Mouse (Mus musculus) midbrain, embryonic 14.5 days (tissue): Measurements from ENCODE around the gene Fry. TPM values are rescaled to one million over a fixed set of nuclear protein-coding genes. Genes with fewer than 3 reads are reported as not detected.
A peak's percentile ranks its signal among the peaks of the same experiment; 100 is the strongest.

ENCODE experiments used
- ATAC-seq: fragments of 200-750 bp; cut with Nextera tagmentation; 2 replicates; pipeline ENCODE4 v1.8.0; 2017; ENCODE audit warnings: moderate number of reproducible peaks, moderate library complexity; ENCODE audit not compliant: low FRiP score, low TSS enrichment
- DNase-seq: peaks from one replicate; pipeline ENCODE4 v3.0.0-alpha.2; 2015
- H3K27ac ChIP-seq: fragments of 300-500 bp; sonication (generic); replicated peaks from 2 replicates; pipeline ENCODE4 v1.5.1; 2014; ENCODE audit warnings: mild to moderate bottlenecking, low read depth, low read length, moderate library complexity
- H3K27me3 ChIP-seq: fragments of 300-500 bp; sonication (generic); 2 replicates; pipeline ENCODE4 v1.6.1; 2014; ENCODE audit warnings: low read length, control low read depth, mixed read lengths; ENCODE audit not compliant: control insufficient read depth, insufficient read depth
- H3K36me3 ChIP-seq: fragments of 300-500 bp; sonication (generic); 2 replicates; pipeline ENCODE4 v1.6.1; 2014; ENCODE audit warnings: low read length, control low read depth; ENCODE audit not compliant: control insufficient read depth, insufficient read depth
- H3K4me1 ChIP-seq: fragments of 300-500 bp; sonication (generic); 2 replicates; pipeline ENCODE4 v1.6.1; 2014; ENCODE audit warnings: mild to moderate bottlenecking, antibody characterized with exemption, low read length, control low read depth; ENCODE audit not compliant: control insufficient read depth, insufficient read depth
- H3K4me2 ChIP-seq: fragments of 300-500 bp; sonication (generic); 2 replicates; pipeline ENCODE4 v1.6.1; 2014; ENCODE audit warnings: mild to moderate bottlenecking, low read length, moderate library complexity
- H3K4me3 ChIP-seq: fragments of 300-500 bp; sonication (generic); replicated peaks from 2 replicates; pipeline ENCODE4 v1.5.1; 2014; ENCODE audit warnings: low read depth, low read length
- H3K9ac ChIP-seq: fragments of 300-500 bp; sonication (generic); replicated peaks from 2 replicates; pipeline ENCODE4 v1.6.1; 2014; ENCODE audit warnings: mild to moderate bottlenecking, low read length, moderate library complexity
- H3K9me3 ChIP-seq: fragments of 300-500 bp; sonication (generic); 2 replicates; pipeline ENCODE4 v1.6.1; 2016; ENCODE audit warnings: low read length, control low read depth, mixed read lengths; ENCODE audit not compliant: control insufficient read depth
- WGBS: fragments of 180-500 bp; shearing (Covaris S2); extraction: QIAGEN DNeasy Blood & Tissue Kit; methylation state at CpG from one replicate; pipeline ENCODE4 v1.1.7; 2014; 5-methylcytosine and 5-hydroxymethylcytosine counted together
- polyA plus RNA-seq: library from polyadenylated mRNA; unstranded; fragments of >200 nt; fragmentation: Nextera tagmentation; extraction: Ambion mirVana; gene quantifications from 2 replicates; pipeline ENCODE4 v1.2.1, GENCODE M21; 2014

Gene Fry
- polyA plus RNA-seq, 1 experiment from 2014 or later: 68.5 TPM

- ATAC-seq (no peak), DNase-seq (no peak)
- no peaks in the 10 kb centered on the region for H3K27me3 ChIP-seq
- H3K9me3 ChIP-seq: no peaks in the 10 kb centered on the region
- H3K4me2 ChIP-seq: no peak overlapping the region
- no peak overlapping the region for H3K27ac ChIP-seq
- no peaks in the 10 kb centered on the region for H3K36me3 ChIP-seq
- H3K4me1 ChIP-seq: 0 out of 2 replicates have a peak, but pooled peaks cover 9% of the 10 kb centered on the region
- no peak overlapping the region for H3K4me3 ChIP-seq
- no peak overlapping the region for H3K9ac ChIP-seq
- 91% methylated on average over 8 of the region's 8 CpGs for WGBS
Measured at GRCm38 (mm10) chr5:150120676-150121075, 2.2 kb downstream of the Fry start.

GRCm38 (mm10) chr5:150122095-150122494, 3.6 kb downstream of the Fry start:
- H3K27me3 ChIP-seq: no peaks in the 10 kb centered on the region
- no peaks in the 10 kb centered on the region for H3K36me3 ChIP-seq
- no peak overlapping the region for H3K9ac ChIP-seq
- no peak overlapping the region for H3K27ac ChIP-seq
- 85% methylated on average over 4 of the region's 4 CpGs for WGBS
- H3K4me3 ChIP-seq: no peak overlapping the region
- H3K9me3 ChIP-seq: no peaks in the 10 kb centered on the region
- H3K4me1 ChIP-seq: 0 out of 2 replicates have a peak, but pooled peaks cover 4% of the 10 kb centered on the region
- no peak overlapping the region for H3K4me2 ChIP-seq
- ATAC-seq (no peak), DNase-seq (no peak)

- Histone ChIP-seq H3K9me3 (no peaks in the 10 kb centered on the region), H3K4me2 (no peak overlapping the region), H3K4me1 (0 out of 2 replicates have a peak, but pooled peaks cover 4% of the 10 kb centered on the region), H3K4me3 (no peak overlapping the region), H3K9ac (no peak overlapping the region), H3K36me3 (no peaks in the 10 kb centered on the region), H3K27me3 (no peaks in the 10 kb centered on the region), H3K27ac (no peak overlapping the region)
- ATAC-seq (no peak), DNase-seq (no peak)
- 90% methylated on average over 2 of the region's 2 CpGs for WGBS
Measured at GRCm38 (mm10) chr5:150122571-150122970, 4.1 kb downstream of the Fry start.

- Histone ChIP-seq H3K4me1 (no peaks in the 10 kb centered on the region), H3K27ac (no peak overlapping the region), H3K9ac (no peak overlapping the region), H3K4me3 (no peak overlapping the region), H3K36me3 (no peaks in the 10 kb centered on the region), H3K4me2 (no peak overlapping the region), H3K27me3 (no peaks in the 10 kb centered on the region), H3K9me3 (no peaks in the 10 kb centered on the region)
- no peak for DNase-seq
- 87% methylated on average over 9 of the region's 9 CpGs for WGBS
- ATAC-seq: no peak
Measured at GRCm38 (mm10) chr5:150125920-150126319, 7.5 kb downstream of the Fry start.

GRCm38 (mm10) chr5:150128432-150128831, 10.0 kb downstream of the Fry start:
- ATAC-seq (no peak), DNase-seq (no peak)
- H3K36me3 ChIP-seq: no peaks in the 10 kb centered on the region
- WGBS: 61% methylated on average over 8 of the region's 8 CpGs
- H3K27me3 ChIP-seq: no peaks in the 10 kb centered on the region
- no peak overlapping the region for H3K9ac ChIP-seq
- H3K4me2 ChIP-seq: no peak overlapping the region
- H3K4me3 ChIP-seq: no peak overlapping the region
- H3K9me3 ChIP-seq: no peaks in the 10 kb centered on the region
- no peaks in the 10 kb centered on the region for H3K4me1 ChIP-seq
- H3K27ac ChIP-seq: no peak overlapping the region

GRCm38 (mm10) chr5:150130144-150130543, 11.7 kb downstream of the Fry start:
- H3K27ac ChIP-seq: no peak overlapping the region
- H3K36me3 ChIP-seq: no peaks in the 10 kb centered on the region
- H3K4me3 ChIP-seq: no peak overlapping the region
- WGBS: 75% methylated on average over 7 of the region's 7 CpGs
- H3K4me1 ChIP-seq: no peaks in the 10 kb centered on the region
- no peaks in the 10 kb centered on the region for H3K27me3 ChIP-seq
- no peak overlapping the region for H3K4me2 ChIP-seq
- no peaks in the 10 kb centered on the region for H3K9me3 ChIP-seq
- H3K9ac ChIP-seq: no peak overlapping the region
- peak; percentile 19 for DNase-seq
- no peak for ATAC-seq

- DNase-seq: peak; percentile 29
- H3K27ac ChIP-seq: no peak overlapping the region
- no peaks in the 10 kb centered on the region for H3K9me3 ChIP-seq
Measured at GRCm38 (mm10) chr5:150131166-150131565, 12.7 kb downstream of the Fry start.

GRCm38 (mm10) chr5:150134651-150135050, 16.2 kb downstream of the Fry start:
- H3K36me3 ChIP-seq: no peaks in the 10 kb centered on the region
- no peaks in the 10 kb centered on the region for H3K27me3 ChIP-seq
- no peak overlapping the region for H3K4me2 ChIP-seq
- H3K9ac ChIP-seq: no peak overlapping the region
- no peak for DNase-seq
- ATAC-seq: no peak
- WGBS: 85% methylated on average over 3 of the region's 3 CpGs
- H3K4me3 ChIP-seq: no peak overlapping the region
- no peak overlapping the region for H3K27ac ChIP-seq
- no peaks in the 10 kb centered on the region for H3K9me3 ChIP-seq
- H3K4me1 ChIP-seq: no peaks in the 10 kb centered on the region

More at GRCm38 (mm10) chr5:150131166-150131565, 12.7 kb downstream of the Fry start:
- Histone ChIP-seq H3K4me1 (no peaks in the 10 kb centered on the region), H3K4me3 (no peak overlapping the region), H3K9ac (no peak overlapping the region), H3K36me3 (no peaks in the 10 kb centered on the region), H3K4me2 (no peak overlapping the region), H3K27me3 (no peaks in the 10 kb centered on the region)
- 80% methylated on average over 7 of the region's 7 CpGs for WGBS
- ATAC-seq: no peak

GRCm38 (mm10) chr5:150135529-150135928, 17.1 kb downstream of the Fry start:
- 84% methylated on average over 13 of the region's 13 CpGs for WGBS
- ATAC-seq (no peak), DNase-seq (no peak)
- no peaks in the 10 kb centered on the region for H3K36me3 ChIP-seq
- no peak overlapping the region for H3K4me2 ChIP-seq
- H3K9ac ChIP-seq: no peak overlapping the region
- no peaks in the 10 kb centered on the region for H3K27me3 ChIP-seq
- H3K27ac ChIP-seq: no peak overlapping the region
- H3K9me3 ChIP-seq: no peaks in the 10 kb centered on the region
- H3K4me3 ChIP-seq: no peak overlapping the region
- no peaks in the 10 kb centered on the region for H3K4me1 ChIP-seq
